In the genomic region with DNA sequence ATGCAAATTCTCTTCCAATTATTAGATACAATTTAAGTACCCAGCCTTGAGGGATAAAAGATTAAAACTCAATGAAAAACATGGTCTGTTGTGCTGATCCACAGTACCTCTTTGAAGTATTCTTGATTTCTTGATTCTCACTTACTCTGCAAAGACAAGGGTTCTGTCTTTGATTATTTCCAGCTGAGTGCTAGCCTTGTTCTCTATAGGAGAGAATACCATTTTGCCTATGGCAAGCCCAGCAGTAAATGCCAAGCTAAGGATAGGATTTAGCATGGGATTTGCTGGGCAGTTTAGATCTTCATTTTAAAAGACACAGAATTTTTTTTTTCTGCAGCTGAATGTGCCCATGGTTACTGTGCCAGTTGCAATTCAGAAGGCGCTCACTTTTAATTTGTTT, we compare ENCODE assay signal across 25 mouse cellular contexts.
DNase-seq lines count a peak whose midpoint lies in the region; ATAC-seq and TF ChIP-seq lines count a peak whose summit lies in the region.
"Had no signal": no experiment of that assay in that cellular context is flagged by ENCODE, and none has a peak within 500 bp of the region (broad histone marks: within the 10 kb centered on the region; RNA-seq: fewer than 3 reads in every experiment).

No protein-coding gene starts in this region.

- no peak for ATAC-seq in embryonic facial prominence, embryonic 11.5 days (replicated peaks; ENCODE audit: insufficient number of reproducible peaks, low FRiP score, low TSS enrichment, low read depth)
- ATAC-seq in midbrain, postnatal 0 days (ENCODE audit: low FRiP score) = peak; percentile 58
- ATAC-seq: activated CD4-positive, CD25-positive, alpha-beta regulatory T cell, adult 4 months had no signal

- no peaks in the 10 kb centered on the region for H3K27me3 ChIP-seq in embryonic facial prominence, embryonic 11.5 days (ENCODE audit: control insufficient read depth, insufficient read depth, low read length)
- no peaks in the 10 kb centered on the region for H3K27me3 ChIP-seq in embryonic facial prominence, embryonic 10.5 days (replicated peaks; ENCODE audit: low read depth, poor library complexity, severe bottlenecking)
- H3K27me3 ChIP-seq in midbrain, postnatal 0 days (ENCODE audit: insufficient read depth, low read length) = no peaks in the 10 kb centered on the region
- H3K27me3 ChIP-seq: heart, embryonic 15.5 days; hindbrain, embryonic 15.5 days; limb, embryonic 15.5 days; megakaryocyte, embryonic 14.5 days; neural tube, embryonic 13.5 days had no signal

- H3K27ac ChIP-seq in embryonic facial prominence, embryonic 11.5 days (replicated peaks; ENCODE audit: low read depth, low read length) = no peak overlapping the region
- no peak overlapping the region for H3K27ac ChIP-seq in embryonic facial prominence, embryonic 10.5 days (replicated peaks)
- no peak overlapping the region for H3K27ac ChIP-seq in midbrain, postnatal 0 days (ENCODE audit: low read depth, low read length)
- H3K27ac ChIP-seq: gastrocnemius, adult 2 months; heart, embryonic 15.5 days; hindbrain, embryonic 15.5 days; kidney, postnatal 0 days; limb, embryonic 15.5 days; liver, embryonic 14.5 days; neural tube, embryonic 13.5 days had no signal

- DNase-seq in embryonic facial prominence, embryonic 11.5 days (ENCODE audit: low spot score) = peak; percentile 61
- DNase-seq in embryonic facial prominence, embryonic 10.5 days (ENCODE audit: low spot score) = no peak
- DNase-seq in embryo, embryonic 9.5 days (ENCODE audit: extremely low spot score) = peak; percentile 10
- DNase-seq in mesoderm, embryonic 11.5 days (ENCODE audit: low read depth, low spot score) = peak; percentile 4
- DNase-seq in midbrain, postnatal 0 days (ENCODE audit: low spot score) = peak; percentile 2
- no peak for DNase-seq in heart, postnatal 4 days
- DNase-seq in adipocyte (ENCODE audit: low spot score) = no peak
- DNase-seq: adrenal gland, postnatal 10 days; cerebellum, postnatal 10 days; gastrocnemius, adult 2 months; kidney, adult 2 months; left cerebral cortex, postnatal 4 days; lung, embryonic 14.5 days; lung, postnatal 36 days; right cerebral cortex, postnatal 4 days; thymus, postnatal 14 days had no signal

- no peak overlapping the region for H3K4me3 ChIP-seq in embryonic facial prominence, embryonic 11.5 days (ENCODE audit: low read depth, low read length)
- H3K4me3 ChIP-seq in embryonic facial prominence, embryonic 10.5 days = no peak overlapping the region
- no peak overlapping the region for H3K4me3 ChIP-seq in midbrain, postnatal 0 days (ENCODE audit: low read depth, low read length)
- H3K4me3 ChIP-seq: gastrocnemius, adult 2 months; heart, embryonic 15.5 days; hindbrain, embryonic 15.5 days; limb, embryonic 15.5 days; megakaryocyte, embryonic 14.5 days; myocyte; neural tube, embryonic 13.5 days had no signal

- WGBS in embryonic facial prominence, embryonic 11.5 days = 80% methylated on average over 1 of the region's 1 CpGs
- 94% methylated on average over 1 of the region's 1 CpGs for WGBS in embryonic facial prominence, embryonic 10.5 days
- 64% methylated on average over 1 of the region's 1 CpGs for WGBS in midbrain, postnatal 0 days

- H3K4me1 ChIP-seq in embryonic facial prominence, embryonic 11.5 days (ENCODE audit: control insufficient read depth, insufficient read depth, low read length) = no peaks in the 10 kb centered on the region
- no peaks in the 10 kb centered on the region for H3K4me1 ChIP-seq in embryonic facial prominence, embryonic 10.5 days
- H3K4me1 ChIP-seq in midbrain, postnatal 0 days (ENCODE audit: insufficient read depth, low read length) = no peaks in the 10 kb centered on the region
- H3K4me1 ChIP-seq: heart, embryonic 15.5 days; hindbrain, embryonic 15.5 days; limb, embryonic 15.5 days; megakaryocyte, embryonic 14.5 days; neural tube, embryonic 13.5 days had no signal

- TF ChIP-seq CTCF in midbrain, postnatal 0 days (IDR thresholded peaks at IDR 0.05) = no peak

- no peaks in the 10 kb centered on the region for H3K36me3 ChIP-seq in embryonic facial prominence, embryonic 11.5 days (replicated peaks; ENCODE audit: control insufficient read depth, insufficient read depth, low read depth, low read length)
- no peaks in the 10 kb centered on the region for H3K36me3 ChIP-seq in embryonic facial prominence, embryonic 10.5 days (replicated peaks)
- no peaks in the 10 kb centered on the region for H3K36me3 ChIP-seq in midbrain, postnatal 0 days (ENCODE audit: insufficient read depth, low read length)
- H3K36me3 ChIP-seq: heart, embryonic 15.5 days; hindbrain, embryonic 15.5 days; limb, embryonic 15.5 days; neural tube, embryonic 13.5 days had no signal

- no peak overlapping the region for H3K4me2 ChIP-seq in embryonic facial prominence, embryonic 11.5 days (ENCODE audit: low read depth, low read length)
- no peak overlapping the region for H3K4me2 ChIP-seq in midbrain, postnatal 0 days (ENCODE audit: low read depth, low read length, poor library complexity, severe bottlenecking)
- H3K4me2 ChIP-seq: heart, embryonic 15.5 days; hindbrain, embryonic 15.5 days; limb, embryonic 15.5 days; lung, embryonic 14.5 days; neural tube, embryonic 13.5 days had no signal

- no peaks in the 10 kb centered on the region for H3K9me3 ChIP-seq in embryonic facial prominence, embryonic 11.5 days (replicated peaks; ENCODE audit: control insufficient read depth, low read length)
- no peaks in the 10 kb centered on the region for H3K9me3 ChIP-seq in embryonic facial prominence, embryonic 10.5 days
- H3K9me3 ChIP-seq in midbrain, postnatal 0 days (ENCODE audit: low read length) = no peaks in the 10 kb centered on the region
- H3K9me3 ChIP-seq: heart, embryonic 15.5 days; hindbrain, embryonic 15.5 days; limb, embryonic 15.5 days; megakaryocyte, embryonic 14.5 days; neural tube, embryonic 13.5 days had no signal

- H3K9ac ChIP-seq in embryonic facial prominence, embryonic 11.5 days (replicated peaks; ENCODE audit: low read length) = no peak overlapping the region
- no peak overlapping the region for H3K9ac ChIP-seq in midbrain, postnatal 0 days (replicated peaks; ENCODE audit: low read length, poor library complexity, severe bottlenecking)
- H3K9ac ChIP-seq: heart, embryonic 15.5 days; hindbrain, embryonic 15.5 days; limb, embryonic 15.5 days; liver, embryonic 14.5 days; lung, embryonic 14.5 days; neural tube, embryonic 13.5 days had no signal

Comparison
In these comparisons a context has a peak if more than half of its experiments do, and no peak if none do; other contexts are left out.
1. DNase-seq: peak in embryonic facial prominence, embryonic 11.5 days (single experiment), embryo, embryonic 9.5 days (single experiment), mesoderm, embryonic 11.5 days (single experiment) and midbrain, postnatal 0 days (single experiment); none in embryonic facial prominence, embryonic 10.5 days (single experiment), heart, postnatal 4 days (single experiment) and adipocyte (single experiment).